Mouse (Mus musculus) liver, adult 2 months (tissue): ENCODE results near the gene Rnf185.

Experiments used
- CTCF ChIP-seq: fragments of 200-500 bp; IDR thresholded peaks from 2 replicates; pipeline ENCODE4 v1.5.1; 2011; ENCODE audit warnings: low read depth, low read length, control low read depth
- POLR2A ChIP-seq: fragments of 200-500 bp; IDR thresholded peaks from 2 replicates; pipeline ENCODE4 v1.6.1; 2011; ENCODE audit warnings: low read length, control low read depth; ENCODE audit not compliant: insufficient read depth; ENCODE audit errors: extremely low read depth

DNA sequence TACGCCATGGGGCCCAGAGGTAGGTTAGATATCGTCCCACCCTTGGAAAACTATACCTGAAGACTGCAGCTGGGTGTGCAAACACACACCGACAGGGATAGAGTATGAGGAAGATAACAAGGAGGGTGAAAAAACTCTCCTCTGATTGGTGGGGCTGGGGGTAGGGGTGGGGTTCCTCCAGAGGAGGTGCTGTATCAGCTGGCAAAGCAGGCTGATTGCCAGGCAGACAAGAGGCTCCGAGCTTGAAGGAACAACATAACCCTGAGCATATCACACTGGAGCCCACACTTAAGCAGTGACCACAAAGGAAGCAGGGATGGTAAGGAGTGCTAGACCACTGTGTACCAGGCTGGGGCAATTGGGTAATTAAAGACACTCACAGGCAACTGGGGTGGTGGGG, 72.7 kb downstream of the Rnf185 start:
- TF ChIP-seq POLR2A (no peak), CTCF (no peak)
